Mouse (Mus musculus) left cerebral cortex, postnatal 4 days (tissue): ENCODE results near the gene Rorb. TPM values are rescaled to one million over a fixed set of nuclear protein-coding genes. Genes with fewer than 3 reads are reported as not detected.

ENCODE experiments used
- DNase-seq: peaks from one replicate; pipeline ENCODE4 v3.0.0-alpha.2; 2022
- intact Hi-C: fragments of 180-260 bp; cut with DNase I; formaldehyde crosslinking; loops from one replicate; pipeline ENCODE4 v1.15.1; 2025
- total RNA-seq, 2 experiments: library from RNA; stranded (reverse); gene quantifications; 2 replicates each; pipeline ENCODE4 v1.2.3; 2021

The Rorb gene
- total RNA-seq, 2 experiments from 2014 or later: 67.3 to 77.5 TPM

- no peak for DNase-seq
- intact Hi-C loops: no loop called here
Observed at GRCm38 (mm10) chr19:18898238-18898637, 212.8 kb downstream of the Rorb start.

- intact Hi-C loops: no loop called here
- DNase-seq: no peak
Observed at GRCm38 (mm10) chr19:18890216-18890615, 220.8 kb downstream of the Rorb start.

GRCm38 (mm10) chr19:18889632-18890031, 221.4 kb downstream of the Rorb start:
- no peak for DNase-seq
- intact Hi-C loops: no loop called here

- intact Hi-C loops: no loop called here
- peak; percentile 60 for DNase-seq
Observed at GRCm38 (mm10) chr19:18889117-18889627, 221.8 kb downstream of the Rorb start.

GRCm38 (mm10) chr19:18888491-18889116, 222.4 kb downstream of the Rorb start:
- DNase-seq: peak; percentile 41
- intact Hi-C loops: no loop called here

GRCm38 (mm10) chr19:18887646-18888407, 223.2 kb downstream of the Rorb start:
- intact Hi-C loops: no loop called here
- no peak for DNase-seq

GRCm38 (mm10) chr19:18881162-18881561, 229.8 kb downstream of the Rorb start:
- DNase-seq: no peak
- intact Hi-C loops: loop anchor here (5.0 kb wide), 1 partner anchor 1136 kb away; no protein-coding TSS in a partner anchor
